Mouse (Mus musculus) liver, embryonic 15.5 days (tissue): ENCODE results near the gene Gm49366. TPM values are rescaled to one million over a fixed set of nuclear protein-coding genes. Genes with fewer than 3 reads are reported as not detected.
"Not testable (repeated sequence)": the region's sequence is repeated elsewhere in the genome, so short reads cannot be mapped to it uniquely, and the experiment has no call there.

Experiments
- ATAC-seq: fragments of 200-750 bp; cut with Nextera tagmentation; 2 replicates; pipeline ENCODE4 v1.8.0; 2017; ENCODE audit warnings: moderate number of reproducible peaks, mild to moderate bottlenecking, moderate library complexity; ENCODE audit not compliant: insufficient read depth
- H3K27ac ChIP-seq: fragments of 300-500 bp; sonication (generic); replicated peaks from 2 replicates; pipeline ENCODE4 v1.5.1; 2015; ENCODE audit warnings: mild to moderate bottlenecking, inconsistent platforms
- H3K27me3 ChIP-seq: fragments of 300-500 bp; sonication (generic); 2 replicates; pipeline ENCODE4 v1.6.1; 2015; ENCODE audit warnings: mild to moderate bottlenecking, inconsistent platforms
- H3K36me3 ChIP-seq: fragments of 300-500 bp; sonication (generic); replicated peaks from 2 replicates; pipeline ENCODE4 v1.6.1; 2015; ENCODE audit warnings: moderate library complexity, mild to moderate bottlenecking, inconsistent platforms
- H3K4me1 ChIP-seq: fragments of 300-500 bp; sonication (generic); replicated peaks from 2 replicates; pipeline ENCODE4 v1.6.1; 2015; ENCODE audit warnings: inconsistent platforms
- H3K4me2 ChIP-seq: fragments of 300-500 bp; sonication (generic); 2 replicates; pipeline ENCODE4 v1.6.1; 2015; ENCODE audit warnings: moderate library complexity, mild to moderate bottlenecking, inconsistent platforms
- H3K4me3 ChIP-seq: fragments of 300-500 bp; sonication (generic); replicated peaks from 2 replicates; pipeline ENCODE4 v1.5.1; 2015; ENCODE audit warnings: mild to moderate bottlenecking, inconsistent platforms
- H3K9ac ChIP-seq: fragments of 300-500 bp; sonication (generic); 2 replicates; pipeline ENCODE4 v1.6.1; 2015; ENCODE audit warnings: moderate library complexity, mild to moderate bottlenecking, inconsistent platforms
- H3K9me3 ChIP-seq: fragments of 300-500 bp; sonication (generic); replicated peaks from 2 replicates; pipeline ENCODE4 v1.6.1; 2016; ENCODE audit warnings: inconsistent platforms
- WGBS: fragments of 180-500 bp; shearing (Covaris S2); methylation state at CpG from one replicate; pipeline ENCODE4 v1.1.7; 2015; ENCODE audit warnings: mixed read lengths; ENCODE audit not compliant: insufficient replicate concordance; 5-methylcytosine and 5-hydroxymethylcytosine counted together
- polyA plus RNA-seq: library from polyadenylated mRNA; unstranded; fragments of >200 nt; fragmentation: Nextera tagmentation; extraction: Ambion mirVana; gene quantifications from 2 replicates; pipeline ENCODE4 v1.2.1, GENCODE M21; 2015

The Gm49366 gene
- polyA plus RNA-seq, 1 experiment from 2014 or later = not detected

GRCm38 (mm10) chr12:84060946-84061345, 22.2 kb downstream of the Gm49366 start:
- H3K4me1 ChIP-seq = no peaks in the 10 kb centered on the region
- H3K27me3 ChIP-seq = no peaks in the 10 kb centered on the region
- no peaks in the 10 kb centered on the region for H3K9me3 ChIP-seq
- 8% methylated on average over 2 of the region's 2 CpGs for WGBS
- no peak overlapping the region for H3K9ac ChIP-seq
- no peaks in the 10 kb centered on the region for H3K36me3 ChIP-seq
- no peak overlapping the region for H3K4me2 ChIP-seq
- H3K4me3 ChIP-seq = no peak overlapping the region
- no peak overlapping the region for H3K27ac ChIP-seq
- ATAC-seq = no peak

DNA sequence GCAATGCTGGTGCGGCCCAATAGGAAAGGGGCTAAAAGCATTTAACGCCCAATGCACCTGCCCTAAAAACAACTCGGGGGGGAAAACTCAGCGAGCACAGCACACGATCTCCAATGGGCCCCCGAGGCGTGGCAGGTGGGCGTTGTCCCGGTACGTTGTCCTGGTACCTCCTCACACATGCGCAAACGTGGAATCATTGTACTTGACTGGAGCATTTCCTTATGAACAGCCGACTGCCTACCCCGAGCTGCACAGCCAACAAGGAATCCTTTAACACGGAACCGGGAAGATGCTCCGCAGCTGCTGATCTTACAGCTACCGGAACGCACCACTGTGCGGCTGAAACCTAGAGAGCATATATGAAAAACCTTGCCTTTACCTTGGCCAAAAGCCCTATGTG, 23.6 kb downstream of the Gm49366 start:
- Histone ChIP-seq H3K27me3 (peaks cover 9% of the 10 kb centered on the region), H3K9ac (no peak overlapping the region), H3K4me2 (no peak overlapping the region), H3K27ac (no peak overlapping the region), H3K36me3 (no peaks in the 10 kb centered on the region), H3K4me1 (no peaks in the 10 kb centered on the region), H3K4me3 (no peak overlapping the region), H3K9me3 (no peaks in the 10 kb centered on the region)
- WGBS = 84% methylated on average over 20 of the region's 20 CpGs
- ATAC-seq = no peak

GRCm38 (mm10) chr12:84063228-84063627, 24.5 kb downstream of the Gm49366 start:
- no peak overlapping the region for H3K4me2 ChIP-seq
- H3K4me3 ChIP-seq = no peak overlapping the region
- no peak overlapping the region for H3K27ac ChIP-seq
- H3K4me1 ChIP-seq = no peaks in the 10 kb centered on the region
- ATAC-seq = no peak
- H3K9ac ChIP-seq = no peak overlapping the region
- WGBS = 57% methylated on average over 5 of the region's 5 CpGs
- peaks cover 18% of the 10 kb centered on the region for H3K27me3 ChIP-seq
- no peaks in the 10 kb centered on the region for H3K9me3 ChIP-seq
- no peaks in the 10 kb centered on the region for H3K36me3 ChIP-seq

- WGBS = 63% methylated on average over 2 of the region's 2 CpGs
- H3K9ac ChIP-seq = no peak overlapping the region
- H3K27ac ChIP-seq = no peak overlapping the region
- H3K27me3 ChIP-seq = peaks cover 24% of the 10 kb centered on the region
- H3K4me2 ChIP-seq = no peak overlapping the region
- H3K4me3 ChIP-seq = no peak overlapping the region
- H3K4me1 ChIP-seq = no peaks in the 10 kb centered on the region
- H3K9me3 ChIP-seq = no peaks in the 10 kb centered on the region
- H3K36me3 ChIP-seq = no peaks in the 10 kb centered on the region
- no peak for ATAC-seq
These were observed 25.1 kb downstream of the Gm49366 start for GRCm38 (mm10) chr12:84063833-84064232.

DNA sequence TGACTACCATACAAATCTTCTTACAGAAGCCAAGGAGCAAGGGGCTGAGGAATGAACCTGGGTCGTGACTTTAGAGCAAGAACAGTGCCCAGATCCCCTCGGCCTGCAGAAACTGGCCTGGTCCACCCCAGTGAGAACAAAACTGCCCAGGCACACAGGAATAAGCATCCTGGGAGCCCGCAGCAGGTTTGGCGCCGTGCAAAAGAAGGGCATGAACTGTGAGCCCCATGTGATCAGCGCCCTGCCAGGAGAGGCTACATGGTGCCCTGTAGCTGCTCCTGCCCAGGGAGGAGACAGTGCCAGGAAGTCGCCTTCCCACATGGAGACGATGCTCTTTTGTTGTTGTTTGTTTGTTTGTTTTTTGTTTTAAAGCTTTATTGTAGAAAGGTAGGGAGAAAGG, 25.9 kb downstream of the Gm49366 start:
- Histone ChIP-seq H3K36me3 (no peaks in the 10 kb centered on the region), H3K9ac (no peak overlapping the region), H3K4me3 (no peak overlapping the region), H3K4me2 (no peak overlapping the region), H3K4me1 (no peaks in the 10 kb centered on the region), H3K27me3 (peaks cover 31% of the 10 kb centered on the region), H3K9me3 (no peaks in the 10 kb centered on the region), H3K27ac (no peak overlapping the region)
- ATAC-seq = no peak
- WGBS = 61% methylated on average over 8 of the region's 8 CpGs

- Histone ChIP-seq H3K4me2 (no peak overlapping the region), H3K27ac (no peak overlapping the region), H3K9ac (no peak overlapping the region), H3K4me3 (no peak overlapping the region), H3K27me3 (peaks cover 55% of the 10 kb centered on the region), H3K36me3 (no peaks in the 10 kb centered on the region), H3K4me1 (no peaks in the 10 kb centered on the region), H3K9me3 (no peaks in the 10 kb centered on the region)
- WGBS = 59% methylated on average over 4 of the region's 4 CpGs
- no peak for ATAC-seq
These were observed 29.0 kb downstream of the Gm49366 start for GRCm38 (mm10) chr12:84067752-84068151.

DNA sequence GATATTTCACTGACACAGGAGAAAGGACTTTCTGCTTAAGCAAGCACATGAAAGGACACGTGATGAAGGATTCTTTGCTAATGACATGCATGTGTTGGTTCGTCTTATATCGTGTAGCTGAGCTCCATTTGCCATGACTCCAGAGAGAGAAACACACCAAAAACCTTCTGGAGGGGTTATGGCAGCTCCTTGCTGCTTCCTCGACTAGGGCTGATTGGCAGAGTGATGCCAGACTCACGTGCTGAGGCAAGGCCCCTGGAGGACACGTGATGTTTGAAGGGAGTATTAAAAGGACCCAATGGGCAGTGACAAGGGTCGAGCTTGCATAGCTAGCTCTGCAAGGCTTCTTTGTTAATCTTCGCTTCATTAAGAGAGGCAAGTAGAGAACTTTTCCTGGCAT, 29.6 kb downstream of the Gm49366 start:
- H3K4me3 ChIP-seq = no peak overlapping the region
- no peak for ATAC-seq
- no peaks in the 10 kb centered on the region for H3K9me3 ChIP-seq
- no peak overlapping the region for H3K9ac ChIP-seq
- WGBS = 45% methylated on average over 8 of the region's 8 CpGs
- H3K27me3 ChIP-seq = peaks cover 58% of the 10 kb centered on the region
- no peaks in the 10 kb centered on the region for H3K36me3 ChIP-seq
- H3K4me1 ChIP-seq = no peaks in the 10 kb centered on the region
- no peak overlapping the region for H3K4me2 ChIP-seq
- no peak overlapping the region for H3K27ac ChIP-seq

- no peaks in the 10 kb centered on the region for H3K9me3 ChIP-seq
- H3K27ac ChIP-seq = no peak within 1 kb of the TSS
- peak within 1 kb of the TSS; percentile 56 for H3K4me2 ChIP-seq
- H3K27me3 ChIP-seq = peaks cover 58% of the 10 kb centered on the region
- no peak within 1 kb of the TSS for H3K9ac ChIP-seq
- WGBS = 48% methylated on average over 9 of the region's 9 CpGs
- no peaks in the 10 kb centered on the region for H3K4me1 ChIP-seq
- H3K36me3 ChIP-seq = no peaks in the 10 kb centered on the region
- no peak for ATAC-seq
- H3K4me3 ChIP-seq = peak within 1 kb of the TSS; percentile 31
These were observed 30.3 kb downstream of the Gm49366 start, which contains the start of gene Acot5 for GRCm38 (mm10) chr12:84068986-84069385. Acot5 (plus strand) TSS chr12:84069325.

DNA sequence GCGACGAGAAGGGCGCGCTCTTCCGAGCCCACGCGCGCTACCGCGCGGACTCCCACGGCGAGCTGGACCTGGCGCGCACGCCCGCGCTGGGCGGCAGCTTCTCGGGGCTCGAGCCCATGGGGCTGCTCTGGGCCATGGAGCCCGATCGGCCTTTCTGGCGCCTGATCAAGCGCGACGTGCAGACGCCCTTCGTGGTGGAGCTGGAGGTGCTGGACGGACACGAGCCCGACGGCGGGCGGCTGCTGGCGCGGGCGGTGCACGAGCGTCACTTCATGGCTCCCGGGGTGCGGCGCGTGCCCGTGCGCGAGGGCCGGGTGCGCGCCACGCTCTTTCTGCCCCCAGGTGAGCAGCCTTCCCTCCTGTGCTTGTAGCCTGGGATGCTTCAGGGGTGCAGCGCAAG, 30.8 kb downstream of the Gm49366 start:
- Histone ChIP-seq H3K27me3 (peaks cover 58% of the 10 kb centered on the region), H3K4me3 (peak overlapping the region; percentile 31), H3K4me2 (peak overlapping the region; percentile 56)
- H3K27ac ChIP-seq, ATAC-seq, H3K9ac ChIP-seq, H3K36me3 ChIP-seq, H3K9me3 ChIP-seq, H3K4me1 ChIP-seq: not testable (repeated sequence)
- 2% methylated on average over 47 of the region's 52 CpGs for WGBS

DNA sequence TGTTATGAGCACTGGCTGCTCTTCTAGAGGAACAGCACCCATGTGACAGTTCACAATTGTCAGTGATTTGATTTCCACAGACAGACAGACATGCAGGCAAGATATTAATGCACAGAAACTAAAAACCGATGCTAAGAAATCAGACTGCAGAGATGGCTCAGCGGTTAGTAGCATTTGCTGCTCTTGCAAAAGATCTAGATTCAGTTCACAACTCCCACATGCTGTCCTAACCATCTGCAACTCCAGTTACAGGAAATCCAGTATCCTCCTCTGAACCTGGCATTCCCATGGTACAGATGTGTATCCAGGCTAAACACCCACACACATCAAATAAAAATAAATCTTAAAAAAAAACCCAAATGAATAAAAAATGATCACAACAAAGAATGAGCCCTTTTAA, 33.0 kb downstream of the Gm49366 start:
- Histone ChIP-seq H3K4me1 (no peaks in the 10 kb centered on the region), H3K27me3 (peaks cover 56% of the 10 kb centered on the region), H3K27ac (no peak overlapping the region), H3K4me2 (no peak overlapping the region), H3K9me3 (no peaks in the 10 kb centered on the region), H3K9ac (no peak overlapping the region), H3K4me3 (no peak overlapping the region), H3K36me3 (no peaks in the 10 kb centered on the region)
- WGBS = 70% methylated on average over 2 of the region's 2 CpGs
- ATAC-seq = no peak

GRCm38 (mm10) chr12:84077371-84077990, 38.7 kb downstream of the Gm49366 start:
- Histone ChIP-seq H3K9ac (no peak overlapping the region), H3K27ac (no peak overlapping the region), H3K4me2 (no peak overlapping the region), H3K4me3 (no peak overlapping the region), H3K36me3 (no peaks in the 10 kb centered on the region), H3K4me1 (no peaks in the 10 kb centered on the region), H3K9me3 (no peaks in the 10 kb centered on the region), H3K27me3 (peaks cover 5% of the 10 kb centered on the region)
- ATAC-seq = no peak
- 64% methylated on average over 4 of the region's 4 CpGs for WGBS

- 66% methylated on average over 2 of the region's 2 CpGs for WGBS
- Histone ChIP-seq H3K27ac (no peak overlapping the region), H3K27me3 (no peaks in the 10 kb centered on the region), H3K36me3 (no peaks in the 10 kb centered on the region), H3K4me1 (no peaks in the 10 kb centered on the region), H3K4me3 (no peak overlapping the region), H3K9ac (no peak overlapping the region), H3K4me2 (no peak overlapping the region), H3K9me3 (no peaks in the 10 kb centered on the region)
- no peak for ATAC-seq
These were observed 45.1 kb downstream of the Gm49366 start for GRCm38 (mm10) chr12:84083842-84084241.
